Mouse (Mus musculus) adrenal gland (tissue): ENCODE results near the gene Foxo3.

Source experiments
- intact Hi-C: fragments of 180-260 bp; cut with DNase I; formaldehyde crosslinking; loops from one replicate; pipeline ENCODE4 v1.15.1; 2025

Gene Foxo3

DNA sequence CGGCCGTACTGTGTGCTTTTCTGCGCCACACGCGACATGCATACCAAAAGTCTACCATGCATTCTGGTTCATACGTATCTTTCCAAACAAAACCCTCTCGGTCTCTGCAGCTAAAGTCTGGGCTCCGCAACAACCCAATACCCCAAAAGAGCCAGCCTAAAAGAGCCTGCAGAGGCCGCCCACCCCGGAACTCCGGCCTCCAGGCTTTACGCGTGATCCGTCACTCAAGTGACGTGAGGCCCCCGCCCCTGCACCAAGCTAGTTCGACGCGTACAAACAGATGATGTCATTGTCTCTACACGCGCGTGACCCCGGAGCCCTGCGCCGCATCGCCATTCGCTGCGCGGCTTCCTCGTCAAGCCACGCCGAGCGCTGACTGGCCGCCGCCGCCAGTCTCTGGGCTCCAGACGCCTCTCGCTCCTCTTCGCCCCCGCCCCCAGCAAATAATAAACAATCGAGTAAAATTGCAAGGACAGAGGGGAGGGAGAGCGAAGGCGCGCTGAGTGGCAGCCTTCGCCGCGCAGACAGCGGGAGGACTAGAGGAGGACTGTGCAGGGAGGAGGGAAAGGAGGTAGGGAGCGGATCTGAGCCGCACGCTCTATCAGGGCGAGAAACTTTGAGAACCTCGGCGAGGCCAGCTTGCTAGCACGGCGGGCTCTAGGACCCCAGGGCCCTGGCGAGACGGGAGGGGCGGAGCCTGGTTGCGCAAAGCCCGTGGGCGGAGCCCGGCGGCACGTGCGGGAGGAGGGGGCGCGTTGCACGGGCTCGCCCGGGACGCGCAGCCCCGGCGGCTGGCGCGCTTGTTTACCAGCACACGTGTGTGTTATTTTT is 1.1 kb upstream of the Foxo3 start:
- intact Hi-C loops, result loop anchor here (5.0 kb wide), 3 partner anchors 85 to 245 kb away; no protein-coding TSS in a partner anchor

DNA sequence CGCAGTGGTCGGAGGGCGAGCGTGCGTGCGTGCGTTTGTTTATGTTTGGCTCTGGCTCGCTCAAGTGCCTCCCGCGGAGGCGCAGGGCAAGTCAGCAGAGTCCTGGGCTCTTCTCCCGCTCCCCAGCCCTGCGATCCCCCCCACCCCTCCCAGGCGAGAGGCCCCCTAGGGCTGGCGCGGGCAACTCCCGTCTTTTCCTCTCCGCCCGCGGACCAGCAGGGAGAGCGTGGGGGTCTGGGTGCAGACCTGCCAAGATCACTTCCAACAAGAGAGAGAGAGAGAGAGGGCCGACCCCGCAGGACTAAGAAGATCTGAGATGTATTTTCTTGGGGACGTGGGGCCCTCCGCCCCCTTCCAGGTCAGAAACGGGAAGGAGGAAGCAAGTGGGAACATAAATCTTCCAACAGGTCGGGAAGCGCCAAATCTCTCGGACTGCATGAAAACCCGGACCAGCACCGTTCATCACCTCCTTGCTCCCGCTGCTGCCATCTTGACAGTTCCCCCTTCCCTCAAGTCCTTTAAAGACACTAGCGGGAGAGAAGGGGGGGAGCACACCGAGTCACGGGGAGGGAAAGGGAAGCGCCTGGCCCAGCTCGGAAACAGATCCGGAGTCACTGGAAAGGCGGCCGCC is 569 bp downstream of the Foxo3 start:
- intact Hi-C loops, result loop anchor here (5.0 kb wide), 3 partner anchors 84 to 244 kb away; no protein-coding TSS in a partner anchor

DNA sequence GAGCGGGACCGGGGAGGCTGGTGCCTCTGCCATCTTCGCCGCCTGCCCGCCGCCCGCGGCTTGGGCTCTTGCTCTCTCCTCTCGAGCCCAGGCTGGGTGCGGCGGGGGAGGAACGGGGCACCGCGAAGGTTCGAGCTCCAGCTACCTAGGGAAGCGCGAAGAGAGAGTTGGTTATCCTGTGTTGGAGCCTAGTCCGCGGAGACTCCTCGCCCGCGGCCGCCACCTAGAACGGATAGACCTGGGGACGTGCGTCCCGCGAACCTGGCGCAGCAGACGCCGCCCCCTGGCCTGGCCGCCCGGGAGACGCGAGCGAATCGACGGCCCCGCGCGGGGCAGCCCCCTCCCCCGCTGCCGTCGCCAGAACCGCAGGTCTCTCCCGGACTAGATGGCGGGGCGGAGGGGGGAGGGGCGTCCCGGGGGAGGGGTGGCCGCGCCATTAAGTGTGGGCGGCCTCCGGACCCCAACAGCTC is 1.1 kb downstream of the Foxo3 start:
- intact Hi-C loops, result loop anchor here (5.0 kb wide), 3 partner anchors 83 to 243 kb away; no protein-coding TSS in a partner anchor

DNA sequence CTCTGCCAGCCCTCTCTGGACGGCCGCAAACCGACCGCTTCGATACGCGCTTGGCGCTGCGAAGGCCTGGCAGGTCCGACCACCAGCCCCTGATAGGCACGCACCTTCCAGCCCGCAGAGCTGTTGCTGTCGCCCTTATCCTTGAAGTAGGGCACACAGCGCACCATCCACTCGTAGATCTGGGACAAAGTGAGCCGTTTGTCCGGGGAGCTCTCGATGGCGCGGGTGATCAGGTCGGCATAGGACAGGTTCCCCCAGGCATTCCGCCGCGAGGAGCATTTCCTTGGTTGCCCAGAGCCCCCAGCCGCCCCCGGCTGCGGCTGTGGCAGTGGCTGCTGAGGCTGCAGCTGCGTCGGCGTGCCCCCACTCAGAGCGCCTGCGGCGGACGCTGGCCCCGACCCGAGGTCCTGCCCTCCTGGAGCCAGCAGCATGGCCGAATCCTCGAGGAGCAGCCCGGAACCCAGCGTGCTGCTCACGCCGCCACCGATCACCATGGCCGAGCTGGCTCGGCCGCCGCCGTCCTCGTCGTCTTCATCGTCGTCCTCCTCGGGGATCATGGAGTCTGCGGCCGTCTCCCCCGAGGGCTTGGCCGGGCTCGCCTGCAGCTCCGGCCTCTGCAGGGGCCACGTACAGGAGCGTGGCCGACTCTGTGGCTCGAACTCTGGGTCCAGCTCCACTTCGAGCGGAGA is 1.7 kb downstream of the Foxo3 start:
- intact Hi-C loops, result loop anchor here (5.0 kb wide), 3 partner anchors 83 to 243 kb away; no protein-coding TSS in a partner anchor

DNA sequence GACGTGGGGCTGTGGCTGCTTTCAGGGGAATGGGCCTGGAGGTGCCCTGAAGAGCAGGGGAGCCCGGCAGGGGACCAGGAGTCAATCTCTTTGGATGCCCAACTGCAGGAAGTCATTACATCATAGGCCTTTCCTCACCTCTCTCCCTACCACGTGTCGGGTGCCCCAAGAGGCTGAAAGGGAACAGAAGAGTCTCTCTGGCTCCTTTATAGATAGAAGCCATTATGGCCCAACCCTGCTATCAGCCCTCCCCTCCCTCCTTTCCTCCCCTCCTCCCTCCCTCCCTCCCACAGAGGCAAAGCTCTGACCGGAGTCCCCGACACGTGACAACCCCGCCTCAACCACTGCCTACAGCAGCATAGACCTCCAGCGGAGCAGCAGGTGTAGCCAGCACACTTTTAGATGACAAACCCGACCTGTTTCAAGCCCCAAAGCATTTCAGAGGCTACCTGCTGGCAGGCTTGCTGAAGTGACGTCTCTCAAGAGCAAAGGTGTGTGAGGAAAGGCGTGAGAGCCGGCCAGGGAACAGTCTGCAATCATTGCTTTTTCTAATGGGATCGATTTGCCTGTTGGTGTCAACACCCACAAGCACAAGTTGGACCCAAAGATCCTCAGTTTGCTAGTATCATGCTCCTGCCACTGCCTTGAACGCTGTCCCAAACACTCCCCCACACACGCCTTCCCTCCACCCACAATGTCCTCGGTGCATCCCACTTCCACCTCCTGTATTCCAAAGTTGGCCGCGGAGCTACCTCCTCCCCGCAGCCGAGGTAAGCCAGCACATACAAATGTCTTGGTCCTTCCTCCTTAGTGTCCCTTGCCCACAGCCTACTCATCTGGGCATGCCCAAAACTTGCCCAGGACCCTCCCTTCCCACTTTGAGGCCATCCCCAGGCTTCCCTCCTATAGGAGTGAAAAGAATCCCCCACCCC is 2.5 kb downstream of the Foxo3 start:
- intact Hi-C loops, result no loop called here

DNA sequence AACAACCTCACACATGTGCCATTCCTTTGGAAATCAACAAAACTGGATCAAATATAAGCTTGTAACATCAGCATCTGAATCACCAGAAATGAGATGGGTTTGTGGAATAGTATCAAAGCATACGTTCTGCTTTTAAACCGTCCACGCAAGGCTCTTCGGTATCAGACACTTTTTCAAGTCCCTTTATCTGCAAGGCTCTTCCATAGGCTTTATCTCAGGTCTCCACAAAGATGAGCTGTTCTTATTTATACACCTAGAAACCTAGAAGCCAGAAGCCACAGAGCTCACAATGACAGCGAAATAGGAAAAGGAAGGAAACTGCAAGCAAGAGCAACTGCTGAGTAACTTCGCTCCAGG is 3.2 kb downstream of the Foxo3 start:
- intact Hi-C loops, result no loop called here

DNA sequence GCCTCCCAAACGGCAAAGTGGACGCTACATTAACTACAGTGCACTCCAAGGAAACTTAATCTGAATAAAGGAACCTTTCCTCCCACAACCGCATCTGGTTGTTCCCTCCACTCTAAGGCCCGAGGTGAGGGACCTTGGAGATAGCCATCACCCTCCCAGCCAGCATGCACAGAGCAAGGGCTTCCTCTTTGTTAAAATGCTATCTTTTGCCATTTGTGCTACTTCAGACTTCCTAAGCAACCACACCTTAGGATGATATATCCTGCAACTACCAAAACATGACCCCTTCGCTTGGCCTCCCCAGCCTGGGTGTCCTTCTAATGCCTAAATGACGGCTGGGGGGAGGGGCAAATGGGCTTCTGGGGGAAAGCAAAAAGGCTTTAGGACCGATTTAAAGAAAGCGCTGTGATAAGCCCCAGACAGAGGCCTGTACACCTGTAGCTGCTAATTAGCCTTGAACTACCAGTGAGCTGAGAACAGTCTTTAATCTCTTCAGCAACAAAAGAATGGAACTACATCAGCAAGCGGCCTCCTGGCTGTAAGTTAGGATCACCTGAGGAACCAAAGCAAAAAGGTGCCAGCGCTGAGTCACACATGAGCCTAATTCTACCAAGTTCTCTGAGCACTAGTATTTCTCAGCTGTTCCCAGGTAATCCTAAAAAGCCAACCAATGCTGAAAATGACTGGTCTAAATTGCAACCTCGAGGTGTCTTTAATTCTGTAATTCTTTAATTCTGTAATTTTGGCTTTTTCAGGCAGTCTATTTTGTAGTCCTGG is 4.9 kb downstream of the Foxo3 start:
- intact Hi-C loops, result no loop called here

DNA sequence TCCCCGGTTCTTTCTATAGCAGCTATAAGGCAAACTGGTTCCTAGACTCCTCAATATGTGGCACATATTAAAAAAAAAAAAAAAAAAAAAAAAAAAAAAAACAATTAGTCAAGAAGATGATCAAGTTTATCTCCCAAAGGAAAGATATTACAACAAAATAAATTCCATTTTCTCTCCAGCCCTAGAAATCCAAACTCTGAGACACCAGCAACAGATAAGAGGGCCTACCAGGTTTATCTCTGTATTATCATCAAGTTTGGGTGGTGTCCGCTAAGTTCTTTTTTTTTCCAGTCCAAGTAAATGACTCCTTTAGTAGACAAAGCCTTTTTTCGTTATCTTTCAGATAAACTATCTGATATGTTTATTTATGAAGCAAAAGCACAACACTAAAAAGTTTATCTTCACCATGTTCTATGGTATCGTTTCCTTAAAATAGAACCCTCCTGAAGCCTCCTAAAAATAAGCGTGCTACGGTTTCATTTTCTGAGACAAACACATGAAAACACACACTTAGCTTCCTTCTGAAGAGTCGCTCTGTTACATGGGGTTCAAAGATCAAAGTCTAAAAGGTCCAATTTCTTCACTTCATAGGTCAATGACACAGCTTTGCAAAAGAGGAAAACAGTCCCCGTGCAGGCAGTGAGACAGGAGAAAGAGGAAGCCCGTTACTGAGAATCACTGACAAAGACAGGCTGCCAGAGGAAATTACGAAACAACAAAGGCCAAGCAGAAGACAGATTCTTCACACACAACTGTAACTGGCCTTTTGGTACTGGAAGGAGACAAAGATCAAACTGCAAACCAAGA is 6.1 kb downstream of the Foxo3 start:
- intact Hi-C loops, result no loop called here

DNA sequence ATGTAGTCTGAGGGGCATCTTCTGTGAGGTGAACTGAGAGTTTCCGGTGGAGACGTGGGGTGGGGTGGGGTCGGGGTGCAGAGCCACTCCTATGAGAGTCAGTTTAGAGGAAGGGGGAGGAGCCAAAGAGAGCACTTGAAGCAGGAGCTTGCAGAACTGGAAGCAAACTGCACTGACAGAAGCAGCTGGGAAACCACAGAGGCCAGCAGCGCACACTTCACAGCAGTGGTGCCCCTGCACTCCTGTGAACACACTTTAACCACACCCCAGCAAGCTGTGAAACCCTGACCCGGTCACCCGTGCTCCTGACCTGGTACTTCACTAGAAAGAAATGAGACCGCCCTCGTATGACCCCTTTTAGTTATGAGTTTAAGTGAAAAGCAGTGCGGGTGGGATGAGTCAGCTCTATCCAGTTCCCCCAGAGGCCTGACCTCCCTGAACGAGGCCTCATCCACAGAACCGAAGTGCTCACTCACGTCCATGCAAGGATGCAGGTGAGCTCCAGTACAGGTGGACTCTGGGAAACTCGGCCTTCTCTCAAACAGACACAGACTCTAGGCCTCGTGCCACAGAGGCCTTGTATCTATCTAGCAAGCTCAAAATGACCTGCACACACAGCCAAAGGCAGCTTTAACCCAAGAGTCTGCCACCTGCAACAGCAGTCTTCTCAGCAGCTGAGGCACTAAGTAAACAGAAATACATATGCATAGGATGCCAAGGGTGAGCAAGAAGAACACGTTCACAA is 7.1 kb downstream of the Foxo3 start:
- intact Hi-C loops, result loop anchor here (5.0 kb wide), 1 partner anchor 37 kb away; no protein-coding TSS in a partner anchor

DNA sequence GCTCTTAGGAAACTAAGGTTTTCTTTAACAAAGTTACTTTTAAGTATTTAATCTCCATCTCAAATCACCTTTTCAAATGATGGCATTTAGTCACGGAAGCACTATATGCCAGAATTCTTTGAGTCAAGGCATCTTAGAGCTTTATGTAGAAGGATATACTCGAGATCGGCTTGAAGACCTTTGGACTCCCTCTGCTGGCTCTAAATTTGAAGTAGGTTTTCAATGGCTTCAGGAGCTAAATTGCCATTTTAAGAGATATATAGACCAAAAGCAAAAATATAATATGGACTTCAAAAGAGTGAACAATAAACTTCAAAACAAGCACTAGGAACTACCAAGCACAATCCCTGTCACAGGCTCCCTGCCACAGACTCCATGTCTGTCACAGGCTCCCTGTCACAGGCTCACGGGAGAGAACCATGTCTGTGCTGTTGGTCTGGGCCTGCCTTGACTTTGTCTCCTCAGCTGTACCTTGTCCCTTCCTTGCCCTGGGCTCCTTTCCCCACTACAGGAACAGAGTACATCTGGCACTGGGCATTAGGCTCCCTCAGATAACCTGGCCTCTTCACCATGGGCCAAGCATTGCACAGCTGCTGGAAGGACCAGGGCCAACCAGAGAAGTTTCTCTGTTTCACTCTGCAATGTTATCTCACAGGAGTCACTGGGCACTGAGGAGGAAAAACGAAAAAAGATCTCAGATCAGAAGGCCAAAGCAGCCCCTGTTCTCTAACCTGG is 8.6 kb downstream of the Foxo3 start:
- intact Hi-C loops, result loop anchor here (5.0 kb wide), 1 partner anchor 36 kb away; no protein-coding TSS in a partner anchor

DNA sequence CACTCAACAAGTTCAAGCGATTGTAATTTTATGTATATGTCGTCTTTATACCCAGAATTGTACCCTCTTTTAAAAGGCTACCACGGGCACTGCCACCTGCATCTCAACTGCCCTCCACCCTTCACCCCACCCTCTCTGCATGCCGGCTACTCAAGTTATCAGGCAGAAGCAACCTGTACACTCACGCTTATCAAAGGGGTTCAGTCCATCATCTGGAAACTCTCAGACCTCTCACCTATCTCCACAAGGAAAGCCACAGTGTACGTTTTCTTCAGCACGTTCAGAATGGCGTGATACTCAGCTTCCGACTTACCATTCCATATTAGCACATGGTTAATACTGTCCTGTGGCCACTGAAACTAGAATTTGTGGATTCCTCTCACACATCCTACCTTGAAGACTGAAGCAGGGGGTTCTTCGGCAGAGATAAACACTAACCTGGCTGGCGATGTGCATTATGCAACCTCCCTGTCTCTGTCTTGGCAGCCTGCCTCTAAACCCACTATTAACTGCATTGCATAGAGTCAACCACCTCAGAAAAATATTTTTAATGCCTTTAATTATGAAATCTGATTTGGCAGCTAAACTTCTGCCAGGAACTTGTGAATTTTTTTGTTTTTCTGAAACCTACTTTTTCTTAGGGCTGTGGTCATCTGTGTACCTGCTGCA is 11.4 kb downstream of the Foxo3 start:
- intact Hi-C loops, result loop anchor here (5.0 kb wide), 1 partner anchor 33 kb away; no protein-coding TSS in a partner anchor

DNA sequence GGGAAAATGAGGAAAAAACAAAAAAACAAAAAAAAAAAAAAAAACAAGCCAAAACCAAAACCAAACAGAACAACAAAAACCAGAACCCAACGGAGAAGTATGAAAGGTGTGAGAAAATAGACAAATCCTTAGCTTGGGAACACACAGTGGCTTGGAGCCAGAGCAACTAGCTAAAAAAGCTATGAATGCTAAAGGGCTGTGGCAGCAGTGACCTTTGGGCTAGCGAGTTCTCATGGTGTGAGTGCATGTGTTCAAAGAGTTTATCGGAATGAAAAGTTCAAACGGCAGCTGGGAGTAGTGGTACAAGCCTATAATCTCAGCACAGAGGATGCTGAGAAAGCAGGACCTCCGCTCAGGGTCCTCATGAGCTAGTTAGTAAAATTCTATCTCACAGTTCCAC is 12.4 kb downstream of the Foxo3 start:
- intact Hi-C loops, result no loop called here

DNA sequence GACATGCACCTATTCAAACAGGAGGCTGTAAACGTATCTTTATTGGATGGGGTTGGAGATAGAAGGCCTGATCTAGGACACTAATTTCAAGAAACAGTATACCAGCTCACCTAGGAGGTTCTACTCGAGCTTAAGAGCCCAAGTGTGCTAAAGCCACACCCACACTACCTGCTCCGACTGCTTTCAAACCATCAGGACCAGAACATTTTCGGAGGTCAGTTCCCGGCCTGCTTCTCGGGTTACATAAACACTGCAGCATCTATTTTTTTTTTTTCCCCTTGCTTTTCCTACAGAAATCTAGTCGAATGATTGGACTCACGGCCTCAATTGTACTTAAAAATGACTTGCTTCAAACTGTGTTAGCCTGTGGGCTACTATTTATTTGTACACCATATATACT is 12.9 kb downstream of the Foxo3 start:
- intact Hi-C loops, result no loop called here

DNA sequence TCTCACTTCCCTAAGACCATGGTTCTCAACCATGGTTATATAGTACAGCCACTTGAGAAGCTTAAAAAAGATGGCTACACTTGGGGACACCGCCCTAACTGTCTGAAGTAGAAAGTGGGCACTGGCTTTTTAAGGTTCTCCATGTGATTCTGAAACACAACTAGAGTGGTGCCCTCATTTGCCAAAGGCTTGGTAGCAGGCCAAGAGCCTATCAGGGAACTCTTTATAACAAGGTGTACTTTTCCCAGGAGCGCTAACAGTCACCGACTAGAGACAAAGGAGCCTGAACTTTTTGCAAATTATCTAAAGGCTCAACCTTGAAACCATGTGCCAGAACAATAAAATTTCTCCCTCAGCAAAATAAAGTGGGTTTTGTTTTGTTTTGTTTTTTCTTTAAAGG is 14.5 kb downstream of the Foxo3 start:
- intact Hi-C loops, result no loop called here

DNA sequence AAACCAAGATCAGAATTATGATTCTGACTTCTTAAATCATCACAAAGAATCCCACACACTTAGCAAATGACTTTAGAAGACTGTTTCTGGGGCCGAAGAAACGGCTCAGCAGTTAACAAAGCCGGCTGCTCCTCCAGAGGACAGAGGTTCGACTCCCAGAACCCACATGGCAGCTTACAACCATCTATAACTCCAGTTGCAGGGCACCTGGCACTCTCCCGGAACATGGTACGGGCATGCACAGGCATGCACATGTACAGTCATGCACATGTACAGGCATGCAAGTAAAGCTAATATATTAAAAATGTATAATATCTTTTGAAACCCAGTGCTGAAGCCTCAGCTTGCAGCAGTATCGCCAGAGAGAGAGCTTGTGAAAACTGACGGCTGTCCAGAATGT is 15.5 kb downstream of the Foxo3 start:
- intact Hi-C loops, result no loop called here

DNA sequence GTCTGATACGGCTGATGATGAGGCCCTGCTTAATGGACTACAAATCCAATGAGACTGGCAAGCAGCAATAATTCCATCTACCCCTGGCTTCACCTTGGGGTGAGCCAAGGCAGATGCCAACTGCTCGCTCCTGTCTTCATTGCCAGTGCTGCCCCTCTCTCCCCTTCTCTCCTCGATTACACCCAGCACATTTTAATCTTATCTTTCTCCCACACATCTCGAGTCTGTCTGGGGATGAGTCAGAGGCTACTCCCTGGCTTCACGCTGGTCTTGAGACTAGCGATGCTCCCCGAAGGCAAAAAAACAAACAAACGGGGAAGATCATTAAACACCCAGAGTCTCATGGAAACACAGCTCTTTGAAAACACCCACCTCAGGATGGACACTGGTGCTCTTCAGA is 16.0 kb downstream of the Foxo3 start:
- intact Hi-C loops, result no loop called here

DNA sequence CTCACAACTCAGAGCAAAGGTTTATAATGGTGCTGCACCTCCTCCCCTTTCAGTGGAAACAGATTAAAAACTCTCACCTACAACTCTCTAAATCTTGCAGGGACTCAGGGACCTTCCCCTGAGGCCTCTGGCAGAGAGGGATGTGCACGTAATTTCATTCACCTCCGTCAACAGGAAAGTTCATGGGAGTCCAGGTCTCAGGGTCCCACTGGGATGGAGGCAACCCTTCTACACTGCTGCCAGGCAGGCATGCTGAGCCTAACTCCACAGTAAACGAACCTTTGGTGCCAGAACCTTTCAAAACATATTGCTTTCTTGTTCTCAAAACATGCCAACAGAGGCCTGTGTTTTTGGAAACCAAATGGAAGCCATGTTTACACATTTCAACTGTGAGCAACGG is 17.0 kb downstream of the Foxo3 start:
- intact Hi-C loops, result no loop called here
